ENCODE assay signal across 20 mouse cellular contexts in genomic region chr17:49047921-49048320, GRCm38 (mm10).
A peak's percentile ranks its signal among the peaks of the same experiment; 100 is the strongest.
DNase-seq lines count a peak whose midpoint lies in the region; ATAC-seq lines count a peak whose summit lies in the region.
"Had no signal": no experiment of that assay in that cellular context is flagged by ENCODE, and none has a peak within 500 bp of the region (broad histone marks: within the 10 kb centered on the region; RNA-seq: fewer than 3 reads in every experiment).

No protein-coding gene starts in this region.

- ATAC-seq in activated CD4-positive, CD25-positive, alpha-beta regulatory T cell, adult 4 months: no peak
- ATAC-seq: forebrain, embryonic 15.5 days; intestine, postnatal 0 days had no signal

- peak; percentile 22 for DNase-seq in embryo, embryonic 11 days
- DNase-seq in embryo, embryonic 10 days (ENCODE audit: low spot score): no peak
- DNase-seq in ZHBTc4 (ENCODE audit: low read depth, low spot score): peak; percentile 94
- DNase-seq in kidney, adult 9 months: peak; percentile 26
- DNase-seq in kidney, postnatal 36 days: peak; percentile 5 to 27
- no peak for DNase-seq in frontal cortex, postnatal 14 days (ENCODE audit: low spot score in 2 of 2)
- DNase-seq in cerebellum, adult 11 months: no peak
- DNase-seq: cerebellum, adult 18-20 months; cerebellum, postnatal 25 days; gastrocnemius, postnatal 25 days; heart, adult 2 months; heart, postnatal 36 days; layer of hippocampus, adult 9-11 months; liver, embryonic 13.5 days; lung, embryonic 14.5 days; lung, postnatal 36 days; thymus, postnatal 14 days had no signal

Comparison
In these comparisons a context has a peak if more than half of its experiments do, and no peak if none do; other contexts are left out.
1. DNase-seq: peak in embryo, embryonic 11 days (single experiment), ZHBTc4 (single experiment), kidney, adult 9 months (single experiment) and kidney, postnatal 36 days (2 of 2); none in embryo, embryonic 10 days (single experiment), frontal cortex, postnatal 14 days (0 of 2) and cerebellum, adult 11 months (single experiment).